ENCODE assay signal across 9 mouse cellular contexts in genomic region chr7:68914344-68914743, GRCm38 (mm10).
DNase-seq lines count a peak whose midpoint lies in the region.
"Had no signal": no experiment of that assay in that cellular context is flagged by ENCODE, and none has a peak within 500 bp of the region (broad histone marks: within the 10 kb centered on the region; RNA-seq: fewer than 3 reads in every experiment).

No protein-coding gene starts in this region.

- peak; percentile 19 to 74 for DNase-seq in frontal cortex, postnatal 36 days (ENCODE audit: low spot score in 2 of 2)
- DNase-seq in frontal cortex, postnatal 10 days (ENCODE audit: low spot score in 2 of 2), result no peak
- peak; percentile 52 to 67 for DNase-seq in right cerebral cortex, postnatal 10 days (ENCODE audit: low spot score in 2 of 2)
- no peak for DNase-seq in right cerebral cortex, postnatal 4 days
- DNase-seq in layer of hippocampus, adult 8-10 months (ENCODE audit: low spot score in 2 of 2), result peak; percentile 40 to 50
- peak; percentile 83 for DNase-seq in telencephalon, adult 2 months (ENCODE audit: low read depth, low spot score)
- DNase-seq in thymus, adult 18-20 months, result no peak
- no peak for DNase-seq in heart, postnatal 14 days
- DNase-seq: kidney, postnatal 4 days had no signal

- intact Hi-C loops in heart, postnatal 14 days (cut with DNase I), result no loop called here

Comparison
In these comparisons a context has a peak if more than half of its experiments do, and no peak if none do; other contexts are left out.
1. DNase-seq: peak in frontal cortex, postnatal 36 days (2 of 2), right cerebral cortex, postnatal 10 days (2 of 2), layer of hippocampus, adult 8-10 months (2 of 2) and telencephalon, adult 2 months (single experiment); none in frontal cortex, postnatal 10 days (0 of 2), right cerebral cortex, postnatal 4 days (single experiment), thymus, adult 18-20 months (0 of 2) and heart, postnatal 14 days (0 of 2).